Mouse (Mus musculus): ENCODE data around the gene Jag2. TPM values are rescaled to one million over a fixed set of nuclear protein-coding genes. Genes with fewer than 3 reads are reported as not detected.

Gene Jag2
- polyA plus RNA-seq, 1 experiment from 2014 or later: 9.4 TPM

- no peak overlapping the region for H3K4me3 ChIP-seq
- no peaks in the 10 kb centered on the region for H3K9me3 ChIP-seq (replicated peaks)
- peaks cover 25% of the 10 kb centered on the region for H3K4me1 ChIP-seq
- ATAC-seq (ENCODE audit: low FRiP score): peak; percentile 44; the same call in 1 of the 2 replicates
- H3K36me3 ChIP-seq: peaks cover 53% of the 10 kb centered on the region
- no peak overlapping the region for H3K9ac ChIP-seq
- H3K4me2 ChIP-seq (replicated peaks): no peak overlapping the region
- peaks cover 6% of the 10 kb centered on the region; the same call in 1 of the 2 replicates for H3K27me3 ChIP-seq
- WGBS: 68% methylated on average over 13 of the region's 13 CpGs
- no peak overlapping the region; the same call in 1 of the 2 replicates for H3K27ac ChIP-seq
These were observed 14.0 kb downstream of the Jag2 start for GRCm38 (mm10) chr12:112915587-112915986.

- Histone ChIP-seq H3K36me3 (peaks cover 54% of the 10 kb centered on the region), H3K27me3 (peaks cover 6% of the 10 kb centered on the region; the same call in 1 of the 2 replicates), H3K4me1 (peaks cover 19% of the 10 kb centered on the region), H3K9ac (no peak overlapping the region), H3K27ac (no peak overlapping the region), H3K9me3 (replicated peaks) (no peaks in the 10 kb centered on the region), H3K4me2 (replicated peaks) (no peak overlapping the region), H3K4me3 (no peak overlapping the region)
- no peak for ATAC-seq (ENCODE audit: low FRiP score)
- WGBS: 75% methylated on average over 11 of the region's 11 CpGs
These were observed 15.0 kb downstream of the Jag2 start for GRCm38 (mm10) chr12:112914527-112914926.

GRCm38 (mm10) chr12:112912951-112913745 is 16.4 kb downstream of the Jag2 start:
- 0 out of 2 replicates have a peak overlapping the region, but pooled peaks have one; percentile 15 for H3K9ac ChIP-seq
- H3K27ac ChIP-seq: no peak overlapping the region
- H3K4me3 ChIP-seq: no peak overlapping the region
- H3K4me2 ChIP-seq (replicated peaks): no peak overlapping the region
- no peak for ATAC-seq (ENCODE audit: low FRiP score)
- H3K36me3 ChIP-seq: peaks cover 67% of the 10 kb centered on the region
- H3K4me1 ChIP-seq: peaks cover 17% of the 10 kb centered on the region
- no peaks in the 10 kb centered on the region for H3K9me3 ChIP-seq (replicated peaks)
- peaks cover under 1% of the 10 kb centered on the region; the same call in 1 of the 2 replicates for H3K27me3 ChIP-seq
- 85% methylated on average over 28 of the region's 28 CpGs for WGBS

- Histone ChIP-seq H3K9ac (no peak overlapping the region), H3K36me3 (peaks cover 70% of the 10 kb centered on the region), H3K4me3 (no peak overlapping the region), H3K4me1 (peaks cover 13% of the 10 kb centered on the region), H3K27me3 (no peaks in the 10 kb centered on the region), H3K27ac (no peak overlapping the region), H3K9me3 (replicated peaks) (no peaks in the 10 kb centered on the region), H3K4me2 (replicated peaks) (no peak overlapping the region)
- ATAC-seq (ENCODE audit: low FRiP score): no peak
- WGBS: 90% methylated on average over 17 of the region's 17 CpGs
These were observed 17.9 kb downstream of the Jag2 start for GRCm38 (mm10) chr12:112911701-112912100.

GRCm38 (mm10) chr12:112908991-112909390 is 20.6 kb downstream of the Jag2 start:
- Histone ChIP-seq H3K9ac (no peak overlapping the region), H3K27me3 (no peaks in the 10 kb centered on the region), H3K4me3 (no peak overlapping the region), H3K9me3 (replicated peaks) (no peaks in the 10 kb centered on the region), H3K27ac (no peak overlapping the region), H3K36me3 (peaks cover 64% of the 10 kb centered on the region), H3K4me2 (replicated peaks) (no peak overlapping the region), H3K4me1 (no peaks in the 10 kb centered on the region)
- no peak for ATAC-seq (ENCODE audit: low FRiP score)
- 96% methylated on average over 22 of the region's 22 CpGs for WGBS

GRCm38 (mm10) chr12:112905001-112905400 is 24.6 kb downstream of the Jag2 start:
- no peak for ATAC-seq (ENCODE audit: low FRiP score)
- Histone ChIP-seq H3K4me2 (replicated peaks) (no peak overlapping the region), H3K27me3 (no peaks in the 10 kb centered on the region), H3K9me3 (replicated peaks) (no peaks in the 10 kb centered on the region), H3K36me3 (peaks cover 26% of the 10 kb centered on the region), H3K9ac (no peak overlapping the region), H3K4me1 (peaks cover 3% of the 10 kb centered on the region; the same call in 1 of the 2 replicates), H3K27ac (no peak overlapping the region), H3K4me3 (no peak overlapping the region)
- 90% methylated on average over 5 of the region's 5 CpGs for WGBS

- 71% methylated on average over 8 of the region's 8 CpGs for WGBS
- H3K36me3 ChIP-seq: peaks cover 16% of the 10 kb centered on the region
- no peak overlapping the region for H3K27ac ChIP-seq
- ATAC-seq (ENCODE audit: low FRiP score): no peak
- no peak overlapping the region for H3K4me2 ChIP-seq (replicated peaks)
- H3K4me3 ChIP-seq: no peak overlapping the region
- peaks cover 3% of the 10 kb centered on the region; the same call in 1 of the 2 replicates for H3K4me1 ChIP-seq
- H3K27me3 ChIP-seq: no peaks in the 10 kb centered on the region
- no peak overlapping the region; the same call in 1 of the 2 replicates for H3K9ac ChIP-seq
- no peaks in the 10 kb centered on the region for H3K9me3 ChIP-seq (replicated peaks)
These were observed 25.6 kb downstream of the Jag2 start for GRCm38 (mm10) chr12:112903941-112904340.

- H3K4me1 ChIP-seq: peaks cover 14% of the 10 kb centered on the region
- no peaks in the 10 kb centered on the region for H3K27me3 ChIP-seq
- H3K9ac ChIP-seq: no peak overlapping the region
- ATAC-seq (ENCODE audit: low FRiP score): no peak
- H3K27ac ChIP-seq: no peak overlapping the region
- H3K4me2 ChIP-seq (replicated peaks): no peak overlapping the region
- 0 out of 2 replicates have a peak, but pooled peaks cover 5% of the 10 kb centered on the region for H3K36me3 ChIP-seq
- H3K4me3 ChIP-seq: no peak overlapping the region
- 91% methylated on average over 9 of the region's 9 CpGs for WGBS
- H3K9me3 ChIP-seq (replicated peaks): no peaks in the 10 kb centered on the region
These were observed 28.9 kb downstream of the Jag2 start for GRCm38 (mm10) chr12:112900641-112901040.

GRCm38 (mm10) chr12:112898960-112899359 is 30.6 kb downstream of the Jag2 start:
- no peak for ATAC-seq (ENCODE audit: low FRiP score)

GRCm38 (mm10) chr12:112898351-112898750 is 31.2 kb downstream of the Jag2 start:
- no peak for ATAC-seq (ENCODE audit: low FRiP score)
- Histone ChIP-seq H3K27me3 (no peaks in the 10 kb centered on the region), H3K4me3 (no peak overlapping the region), H3K27ac (peak overlapping the region; percentile 23; the same call in 1 of the 2 replicates), H3K9me3 (replicated peaks) (no peaks in the 10 kb centered on the region), H3K4me2 (replicated peaks) (peak overlapping the region; percentile 36; the same call in 1 of the 2 replicates), H3K9ac (no peak overlapping the region), H3K4me1 (peaks cover 14% of the 10 kb centered on the region), H3K36me3 (no peaks in the 10 kb centered on the region)
- WGBS: 69% methylated on average over 12 of the region's 12 CpGs

More at GRCm38 (mm10) chr12:112898960-112899359, 30.6 kb downstream of the Jag2 start:
- H3K4me1 ChIP-seq: peaks cover 14% of the 10 kb centered on the region
- H3K36me3 ChIP-seq: no peaks in the 10 kb centered on the region
- no peak overlapping the region for H3K27ac ChIP-seq
- H3K4me3 ChIP-seq: no peak overlapping the region
- no peaks in the 10 kb centered on the region for H3K9me3 ChIP-seq (replicated peaks)
- H3K27me3 ChIP-seq: no peaks in the 10 kb centered on the region
- 59% methylated on average over 4 of the region's 4 CpGs for WGBS
- no peak overlapping the region for H3K4me2 ChIP-seq (replicated peaks)
- H3K9ac ChIP-seq: no peak overlapping the region

- peak; percentile 69 for ATAC-seq (ENCODE audit: low FRiP score)
- peak overlapping the region; percentile 36 for H3K4me2 ChIP-seq (replicated peaks)
- peaks cover 14% of the 10 kb centered on the region for H3K4me1 ChIP-seq
- H3K36me3 ChIP-seq: no peaks in the 10 kb centered on the region
- no peaks in the 10 kb centered on the region for H3K27me3 ChIP-seq
- H3K9ac ChIP-seq: no peak overlapping the region
- H3K9me3 ChIP-seq (replicated peaks): no peaks in the 10 kb centered on the region
- 37% methylated on average over 16 of the region's 16 CpGs for WGBS
- 0 out of 2 replicates have a peak overlapping the region, but pooled peaks have one; percentile 23 for H3K27ac ChIP-seq
- no peak overlapping the region for H3K4me3 ChIP-seq
These were observed 31.9 kb downstream of the Jag2 start for GRCm38 (mm10) chr12:112897522-112898212.

- no peaks in the 10 kb centered on the region for H3K36me3 ChIP-seq
- H3K9ac ChIP-seq: no peak overlapping the region
- ATAC-seq (ENCODE audit: low FRiP score): no peak
- no peaks in the 10 kb centered on the region for H3K9me3 ChIP-seq (replicated peaks)
- H3K4me3 ChIP-seq: no peak overlapping the region
- no peak overlapping the region for H3K27ac ChIP-seq
- H3K4me2 ChIP-seq (replicated peaks): no peak overlapping the region
- peaks cover 11% of the 10 kb centered on the region for H3K4me1 ChIP-seq
- 86% methylated on average over 4 of the region's 4 CpGs for WGBS
- no peaks in the 10 kb centered on the region for H3K27me3 ChIP-seq
These were observed 34.6 kb downstream of the Jag2 start for GRCm38 (mm10) chr12:112894969-112895368.
